Comparison of ENCODE assay signal across 14 mouse cellular contexts in the genomic region with DNA sequence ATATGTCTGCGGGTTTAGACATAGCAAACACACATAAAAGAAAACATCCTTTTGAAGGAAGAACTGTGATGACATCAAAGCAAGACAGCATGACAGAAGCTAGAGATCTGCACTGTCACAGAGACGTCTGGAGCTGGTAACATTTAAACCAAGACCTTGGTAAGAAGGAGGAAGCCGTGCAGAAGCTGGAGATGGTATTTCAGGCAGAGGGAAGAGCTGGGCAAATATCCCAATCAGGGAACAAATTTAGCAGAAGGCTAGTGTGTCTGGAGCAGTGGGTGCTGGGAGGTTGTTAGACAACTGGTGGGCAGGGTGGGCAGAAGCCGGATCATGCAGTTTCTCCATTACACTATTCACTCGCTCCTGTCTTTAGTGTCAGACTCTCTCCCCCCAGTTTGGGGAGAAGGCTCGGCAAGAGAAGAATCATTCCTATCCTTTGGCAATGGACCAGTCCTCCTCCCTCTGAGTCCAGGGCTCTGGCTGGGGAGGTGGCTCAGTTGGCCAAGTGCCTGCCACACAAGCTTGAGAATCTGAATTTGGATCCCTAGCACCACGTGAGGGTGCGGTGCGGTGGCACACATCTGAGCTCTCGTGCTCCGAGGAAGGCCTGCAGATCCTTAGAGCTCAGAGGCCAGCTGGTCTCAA.
DNase-seq lines count a peak whose midpoint lies in the region; ATAC-seq and TF ChIP-seq lines count a peak whose summit lies in the region.
"Had no signal": no experiment of that assay in that cellular context is flagged by ENCODE, and none has a peak within 500 bp of the region (broad histone marks: within the 10 kb centered on the region; RNA-seq: fewer than 3 reads in every experiment).

No protein-coding gene starts in this region.

- no peaks in the 10 kb centered on the region for H3K9me3 ChIP-seq in hindbrain, postnatal 0 days (ENCODE audit: low read length)
- H3K9me3 ChIP-seq in midbrain, embryonic 16.5 days (replicated peaks; ENCODE audit: control insufficient read depth, low read length, poor library complexity, severe bottlenecking) = no peaks in the 10 kb centered on the region
- H3K9me3 ChIP-seq: hindbrain, embryonic 10.5 days had no signal

- no peak overlapping the region for H3K9ac ChIP-seq in hindbrain, postnatal 0 days (replicated peaks; ENCODE audit: low read length)
- no peak overlapping the region for H3K9ac ChIP-seq in midbrain, embryonic 16.5 days (ENCODE audit: low read depth, low read length)

- DNase-seq in cerebellum, adult 11 months = peak; percentile 4
- peak; percentile 12 for DNase-seq in cerebellum, adult 8-10 months
- peak; percentile 50 for DNase-seq in gastrocnemius, postnatal 25 days
- DNase-seq in layer of hippocampus, postnatal 36 days = peak; percentile 17 to 29
- DNase-seq in hindbrain, postnatal 0 days (ENCODE audit: low spot score) = no peak
- DNase-seq in spleen, postnatal 36 days (ENCODE audit: low spot score in 2 of 2) = no peak
- DNase-seq: adrenal gland, postnatal 14 days; liver; thymus, postnatal 4 days had no signal

- WGBS in hindbrain, postnatal 0 days = 52% methylated on average over 11 of the region's 11 CpGs
- WGBS in midbrain, embryonic 16.5 days = 79% methylated on average over 11 of the region's 11 CpGs

- no peak overlapping the region for H3K4me2 ChIP-seq in hindbrain, postnatal 0 days (ENCODE audit: low read depth, low read length)
- H3K4me2 ChIP-seq in midbrain, embryonic 16.5 days (ENCODE audit: low read length) = no peak overlapping the region

- no peaks in the 10 kb centered on the region for H3K27me3 ChIP-seq in hindbrain, postnatal 0 days (ENCODE audit: insufficient read depth, low read length)
- no peaks in the 10 kb centered on the region for H3K27me3 ChIP-seq in midbrain, embryonic 16.5 days (ENCODE audit: control insufficient read depth, insufficient read depth, low read depth, low read length)

- no peak overlapping the region for H3K4me3 ChIP-seq in hindbrain, postnatal 0 days (ENCODE audit: low read length)
- H3K4me3 ChIP-seq in midbrain, embryonic 16.5 days (ENCODE audit: low read depth, low read length) = no peak overlapping the region
- H3K4me3 ChIP-seq: hindbrain, embryonic 10.5 days had no signal

- no peak; the same call in 1 of the 2 replicates for ATAC-seq in cerebellum, adult (ENCODE audit: insufficient number of reproducible peaks, low FRiP score, low TSS enrichment)
- ATAC-seq in hindbrain, postnatal 0 days = no peak
- ATAC-seq in midbrain, embryonic 16.5 days = no peak
- ATAC-seq: forebrain, embryonic 14.5 days had no signal

- no peak for TF ChIP-seq CTCF in hindbrain, postnatal 0 days (IDR thresholded peaks at IDR 0.05; ENCODE audit: low read depth)

- no peak overlapping the region for H3K27ac ChIP-seq in hindbrain, postnatal 0 days
- H3K27ac ChIP-seq in midbrain, embryonic 16.5 days (ENCODE audit: low read length) = no peak overlapping the region
- H3K27ac ChIP-seq: hindbrain, embryonic 10.5 days had no signal

- H3K36me3 ChIP-seq in hindbrain, postnatal 0 days (ENCODE audit: insufficient read depth, low read length) = no peaks in the 10 kb centered on the region
- H3K36me3 ChIP-seq in midbrain, embryonic 16.5 days (ENCODE audit: control insufficient read depth, insufficient read depth, low read length) = no peaks in the 10 kb centered on the region
- H3K36me3 ChIP-seq: G1E; hindbrain, embryonic 10.5 days had no signal

- H3K4me1 ChIP-seq in hindbrain, postnatal 0 days (ENCODE audit: insufficient read depth, low read length) = no peaks in the 10 kb centered on the region
- no peaks in the 10 kb centered on the region for H3K4me1 ChIP-seq in midbrain, embryonic 16.5 days (ENCODE audit: control insufficient read depth, insufficient read depth, low read length)
- H3K4me1 ChIP-seq: hindbrain, embryonic 10.5 days had no signal

Comparison
In these comparisons a context has a peak if more than half of its experiments do, and no peak if none do; other contexts are left out.
1. DNase-seq: peak in cerebellum, adult 11 months (single experiment), cerebellum, adult 8-10 months (single experiment), gastrocnemius, postnatal 25 days (single experiment) and layer of hippocampus, postnatal 36 days (2 of 2); none in hindbrain, postnatal 0 days (single experiment) and spleen, postnatal 36 days (0 of 2).